Mouse (Mus musculus): ENCODE results near the gene Ppfibp2. TPM values are rescaled to one million over a fixed set of nuclear protein-coding genes. Genes with fewer than 3 reads are reported as not detected.

The Ppfibp2 gene
- polyA plus RNA-seq, 1 experiment from 2014 or later, result 12.0 TPM

Other genes starting within 250 kb of the Ppfibp2 start
- 2.7 and 3.0 TPM in 2 replicates for gene Syt9, start 224.5 kb upstream of the Ppfibp2 start, polyA plus RNA-seq (2015; fragmentation: Nextera tagmentation; extraction: Ambion mirVana)
- gene Olfml1, start 27.8 kb upstream of the Ppfibp2 start, polyA plus RNA-seq (2015; fragmentation: Nextera tagmentation; extraction: Ambion mirVana), result 41.2 and 42.3 TPM in 2 replicates
- 0.11 TPM in 1 of 2 replicates, not detected in the other for gene 5330417H12Rik, start 30.0 kb downstream of the Ppfibp2 start, polyA plus RNA-seq (2015; fragmentation: Nextera tagmentation; extraction: Ambion mirVana)
- gene Cyb5r2, start 162.8 kb downstream of the Ppfibp2 start, polyA plus RNA-seq (2015; fragmentation: Nextera tagmentation; extraction: Ambion mirVana), result 0.27 and 0.41 TPM in 2 replicates
- gene Ovch2, start 206.0 kb downstream of the Ppfibp2 start, polyA plus RNA-seq (2015; fragmentation: Nextera tagmentation; extraction: Ambion mirVana), result not detected in 2 replicates
- gene Olfr467, start 217.1 kb downstream of the Ppfibp2 start, polyA plus RNA-seq (2015; fragmentation: Nextera tagmentation; extraction: Ambion mirVana), result not detected in 2 replicates
- not detected in 2 replicates for gene Olfr469, start 230.3 kb downstream of the Ppfibp2 start, polyA plus RNA-seq (2015; fragmentation: Nextera tagmentation; extraction: Ambion mirVana)

All from limb, embryonic 13.5 days (tissue).